Mouse (Mus musculus) hindbrain, embryonic 10.5 days (tissue): ENCODE measurements around the gene Trmt11. TPM values are rescaled to one million over a fixed set of nuclear protein-coding genes. Genes with fewer than 3 reads are reported as not detected.

Experiments used
- DNase-seq: peaks from one replicate; pipeline ENCODE4 v3.0.0-alpha.2; 2017; ENCODE audit warnings: low spot score
- H3K27ac ChIP-seq: fragments of 300-500 bp; sonication (generic); 2 replicates; pipeline ENCODE4 v1.5.1; 2016; ENCODE audit warnings: mild to moderate bottlenecking, moderate library complexity
- H3K27me3 ChIP-seq: fragments of 300-500 bp; sonication (generic); 2 replicates; pipeline ENCODE4 v1.6.1; 2016; ENCODE audit warnings: mild to moderate bottlenecking; ENCODE audit not compliant: poor library complexity, insufficient read depth, severe bottlenecking
- H3K36me3 ChIP-seq: fragments of 300-500 bp; sonication (generic); 2 replicates; pipeline ENCODE4 v1.6.1; 2016; ENCODE audit warnings: mild to moderate bottlenecking, moderate library complexity
- H3K4me1 ChIP-seq: fragments of 300-500 bp; sonication (generic); replicated peaks from 2 replicates; pipeline ENCODE4 v1.6.1; 2016; ENCODE audit warnings: mild to moderate bottlenecking
- H3K4me3 ChIP-seq: fragments of 300-500 bp; sonication (generic); 2 replicates; pipeline ENCODE4 v1.5.1; 2016; ENCODE audit warnings: mild to moderate bottlenecking, moderate library complexity
- H3K9me3 ChIP-seq: fragments of 300-500 bp; sonication (generic); 2 replicates; pipeline ENCODE4 v1.6.1; 2016; ENCODE audit warnings: mild to moderate bottlenecking, moderate library complexity
- WGBS: fragments of 180-500 bp; shearing (Covaris S2); methylation state at CpG from one replicate; pipeline ENCODE4 v1.1.7; 2016; 5-methylcytosine and 5-hydroxymethylcytosine counted together
- polyA plus RNA-seq: library from polyadenylated mRNA; unstranded; fragments of >200 nt; fragmentation: Nextera tagmentation; extraction: Ambion mirVana; gene quantifications from 2 replicates; pipeline ENCODE4 v1.2.1, GENCODE M21; 2016

Trmt11 gene
- polyA plus RNA-seq, 1 experiment from 2014 or later: 26.3 TPM

DNA sequence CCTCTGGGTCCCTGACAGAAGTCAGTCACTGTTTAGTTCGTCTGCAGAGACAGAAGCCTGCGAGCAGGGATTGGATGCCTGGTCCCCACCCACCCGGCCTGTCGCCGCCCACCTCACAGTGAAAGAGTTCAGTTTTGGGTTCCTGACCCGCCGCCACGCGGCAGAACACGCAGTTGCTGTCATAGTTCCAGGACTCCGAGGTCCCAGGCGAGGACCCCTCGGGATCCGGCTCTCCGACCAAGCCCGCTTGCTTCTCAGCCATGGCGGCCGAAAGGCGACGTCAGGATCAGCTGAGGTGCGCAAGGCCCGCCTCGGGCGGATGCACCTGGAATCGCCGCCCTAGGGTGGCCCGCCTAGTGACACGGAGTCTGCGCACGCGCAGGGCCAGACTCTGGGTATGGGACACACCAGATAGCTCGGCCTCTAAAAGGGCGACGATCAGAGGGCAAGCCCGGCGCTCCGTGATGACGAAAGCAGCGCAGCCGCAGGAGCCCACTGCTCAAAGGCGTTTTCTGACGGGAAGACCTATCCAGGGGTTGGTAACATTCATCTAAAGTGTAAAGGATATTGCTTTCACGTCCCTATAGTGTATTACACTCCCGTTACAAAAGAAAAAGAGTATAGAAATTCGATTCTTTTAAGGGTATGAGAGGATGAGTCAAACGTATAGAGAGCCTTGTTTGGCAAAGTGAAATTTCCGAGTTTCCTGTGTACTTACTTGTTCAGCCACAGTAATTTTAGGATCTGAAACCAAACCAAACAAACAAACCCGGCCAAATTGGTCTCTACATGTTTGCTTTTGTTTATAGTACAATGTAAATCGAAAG lies 17.8 kb upstream of the Trmt11 start:
- no peaks in the 10 kb centered on the region for H3K36me3 ChIP-seq
- peak overlapping the region; percentile 74 for H3K4me3 ChIP-seq
- peaks cover 13% of the 10 kb centered on the region for H3K4me1 ChIP-seq
- H3K27me3 ChIP-seq: no peaks in the 10 kb centered on the region
- H3K9me3 ChIP-seq: no peaks in the 10 kb centered on the region
- H3K27ac ChIP-seq: peak overlapping the region; percentile 93
- WGBS: 1% methylated on average over 49 of the region's 49 CpGs
- DNase-seq: peak; percentile 98

- Histone ChIP-seq H3K27ac (no peak overlapping the region), H3K36me3 (0 out of 2 replicates have a peak, but pooled peaks cover 6% of the 10 kb centered on the region), H3K9me3 (no peaks in the 10 kb centered on the region), H3K4me3 (no peak overlapping the region), H3K4me1 (peaks cover 10% of the 10 kb centered on the region), H3K27me3 (no peaks in the 10 kb centered on the region)
- 83% methylated on average over 4 of the region's 4 CpGs for WGBS
- DNase-seq: no peak
These were observed 12.5 kb upstream of the Trmt11 start for GRCm38 (mm10) chr10:30613039-30613438.

DNA sequence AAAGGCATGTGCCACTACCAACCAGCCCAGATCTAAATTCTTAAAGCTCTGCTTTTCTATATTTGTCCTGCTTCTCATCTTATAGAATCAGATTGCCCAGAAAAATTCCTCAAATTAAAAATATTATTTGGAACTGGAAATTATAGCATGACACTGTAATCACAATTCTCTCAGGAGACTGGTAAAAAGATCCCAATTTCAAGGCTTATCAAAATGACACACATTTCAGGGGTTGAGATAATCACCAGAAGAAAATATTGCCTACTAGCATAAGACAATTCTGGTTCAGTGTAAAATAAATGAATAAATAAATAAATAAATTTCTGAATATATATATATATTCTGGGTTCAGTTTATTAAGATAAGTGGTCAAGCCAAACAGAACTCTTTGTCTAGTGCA lies 9.1 kb upstream of the Trmt11 start:
- Histone ChIP-seq H3K4me1 (no peaks in the 10 kb centered on the region), H3K27me3 (no peaks in the 10 kb centered on the region), H3K27ac (no peak overlapping the region), H3K36me3 (peaks cover 12% of the 10 kb centered on the region; the same call in 1 of the 2 replicates), H3K9me3 (no peaks in the 10 kb centered on the region), H3K4me3 (no peak overlapping the region)
- no peak for DNase-seq

DNA sequence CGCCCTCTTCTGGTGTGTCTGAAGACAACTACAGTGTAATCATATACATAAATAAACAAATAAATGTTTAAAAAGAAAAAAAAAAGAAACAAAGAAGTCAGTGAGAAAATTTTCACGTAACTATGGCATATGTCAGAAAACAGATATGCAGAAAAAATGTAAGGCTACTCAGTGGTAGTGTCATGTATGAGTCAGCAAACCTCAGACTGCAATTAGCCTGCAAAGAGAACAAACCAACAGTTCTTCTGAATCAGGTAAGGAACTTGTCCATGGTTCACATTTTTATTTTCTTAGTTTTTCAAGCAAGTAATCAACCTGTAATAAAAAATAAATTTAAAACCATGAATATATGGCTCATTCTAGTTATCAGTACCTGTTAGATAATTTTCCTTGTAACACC lies 7.6 kb upstream of the Trmt11 start:
- DNase-seq: no peak
- Histone ChIP-seq H3K4me3 (no peak overlapping the region), H3K4me1 (no peaks in the 10 kb centered on the region), H3K27ac (no peak overlapping the region), H3K9me3 (no peaks in the 10 kb centered on the region), H3K36me3 (peaks cover 12% of the 10 kb centered on the region; the same call in 1 of the 2 replicates), H3K27me3 (no peaks in the 10 kb centered on the region)
- 73% methylated on average over 2 of the region's 2 CpGs for WGBS

GRCm38 (mm10) chr10:30600094-30600534 lies 435 bp downstream of the Trmt11 start:
- whole genome bisulfite sequencing: under 1% methylated on average over 25 of the region's 27 CpGs
- Histone ChIP-seq H3K4me3 (peak overlapping the region; percentile 85), H3K27me3 (no peaks in the 10 kb centered on the region), H3K9me3 (no peaks in the 10 kb centered on the region), H3K27ac (peak overlapping the region; percentile 96), H3K36me3 (peaks cover 27% of the 10 kb centered on the region), H3K4me1 (peaks cover 15% of the 10 kb centered on the region)
- DNase-seq: no peak

DNA sequence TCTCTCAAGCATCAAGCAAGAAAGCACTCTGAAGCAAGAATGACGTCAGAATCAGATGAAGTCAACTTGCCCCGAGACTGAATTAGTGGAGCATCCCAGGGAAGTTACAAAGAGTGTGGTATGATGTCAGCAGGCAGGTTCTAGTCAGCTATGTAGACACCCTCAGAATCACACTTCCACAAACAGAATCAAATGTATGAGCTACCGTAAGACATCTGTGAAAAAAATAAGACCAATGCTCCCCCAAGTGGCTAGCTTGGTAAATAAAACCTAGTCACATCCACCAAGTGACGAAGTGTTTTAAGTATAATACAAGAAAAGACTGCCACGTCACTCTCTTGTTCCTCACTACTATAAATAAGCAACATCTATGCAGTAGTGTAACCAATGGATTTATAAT lies 13.5 kb downstream of the Trmt11 start:
- WGBS: 88% methylated on average over 5 of the region's 5 CpGs
- DNase-seq: no peak
- Histone ChIP-seq H3K36me3 (peaks cover 88% of the 10 kb centered on the region), H3K4me1 (no peaks in the 10 kb centered on the region), H3K4me3 (no peak overlapping the region), H3K27ac (no peak overlapping the region), H3K27me3 (no peaks in the 10 kb centered on the region), H3K9me3 (no peaks in the 10 kb centered on the region)

GRCm38 (mm10) chr10:30585691-30586090 lies 14.9 kb downstream of the Trmt11 start:
- H3K9me3 ChIP-seq: no peaks in the 10 kb centered on the region
- no peaks in the 10 kb centered on the region for H3K27me3 ChIP-seq
- no peak overlapping the region for H3K27ac ChIP-seq
- H3K36me3 ChIP-seq: peaks cover 84% of the 10 kb centered on the region
- WGBS: 100% methylated on average over 1 of the region's 1 CpGs
- no peak overlapping the region for H3K4me3 ChIP-seq
- no peak for DNase-seq
- H3K4me1 ChIP-seq: no peaks in the 10 kb centered on the region

- Histone ChIP-seq H3K9me3 (no peaks in the 10 kb centered on the region), H3K4me1 (no peaks in the 10 kb centered on the region), H3K27ac (no peak overlapping the region), H3K36me3 (peaks cover 39% of the 10 kb centered on the region), H3K4me3 (no peak overlapping the region), H3K27me3 (no peaks in the 10 kb centered on the region)
- 94% methylated on average over 5 of the region's 5 CpGs for WGBS
- DNase-seq: no peak
These were observed 22.8 kb downstream of the Trmt11 start for GRCm38 (mm10) chr10:30577670-30578280.

DNA sequence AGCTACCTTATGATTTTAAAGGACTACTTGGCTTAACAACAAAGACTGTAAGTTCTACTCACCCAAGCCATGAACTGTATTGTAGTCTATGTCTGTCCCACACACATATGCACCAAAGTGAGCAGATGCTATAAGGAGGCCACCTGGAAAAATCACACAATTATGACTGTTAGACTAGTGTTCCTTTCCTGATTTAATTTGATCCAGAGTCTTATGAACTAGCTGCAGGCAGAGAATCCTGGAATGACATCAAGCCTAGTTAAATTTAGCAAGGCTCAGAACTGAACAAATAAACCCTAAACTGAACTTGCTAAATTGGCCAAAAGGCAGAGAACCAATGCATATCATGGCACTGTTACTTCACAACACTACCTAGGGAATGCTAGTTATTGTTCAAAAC lies 34.2 kb downstream of the Trmt11 start:
- no peak overlapping the region for H3K4me3 ChIP-seq
- H3K4me1 ChIP-seq: no peaks in the 10 kb centered on the region
- DNase-seq: no peak
- no peaks in the 10 kb centered on the region for H3K27me3 ChIP-seq
- no peaks in the 10 kb centered on the region for H3K9me3 ChIP-seq
- no peak overlapping the region for H3K27ac ChIP-seq
- H3K36me3 ChIP-seq: peaks cover 72% of the 10 kb centered on the region

DNA sequence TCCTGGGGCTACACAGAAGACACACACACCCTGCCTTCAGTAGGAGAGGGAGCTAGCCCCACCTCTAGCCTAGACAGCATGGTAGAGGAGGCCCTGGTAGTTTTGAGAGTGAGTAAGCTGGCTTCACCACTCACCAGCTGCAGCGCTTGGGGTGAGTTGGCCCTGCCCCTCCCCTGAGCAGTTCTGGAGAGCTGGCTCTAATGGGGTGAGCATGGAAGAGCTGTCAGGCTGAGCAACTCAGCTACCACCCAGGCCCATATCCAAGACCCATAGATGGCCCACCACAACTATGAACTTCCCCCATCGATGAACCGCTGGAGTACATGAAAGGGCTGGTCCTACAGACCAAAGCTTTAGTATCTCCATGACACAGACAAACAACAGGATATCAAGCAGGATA lies 35.9 kb downstream of the Trmt11 start:
- H3K4me3 ChIP-seq: no peak overlapping the region
- no peaks in the 10 kb centered on the region for H3K9me3 ChIP-seq
- no peaks in the 10 kb centered on the region for H3K4me1 ChIP-seq
- 96% methylated on average over 3 of the region's 3 CpGs for WGBS
- peaks cover 82% of the 10 kb centered on the region for H3K36me3 ChIP-seq
- no peak for DNase-seq
- no peaks in the 10 kb centered on the region for H3K27me3 ChIP-seq
- no peak overlapping the region for H3K27ac ChIP-seq

DNA sequence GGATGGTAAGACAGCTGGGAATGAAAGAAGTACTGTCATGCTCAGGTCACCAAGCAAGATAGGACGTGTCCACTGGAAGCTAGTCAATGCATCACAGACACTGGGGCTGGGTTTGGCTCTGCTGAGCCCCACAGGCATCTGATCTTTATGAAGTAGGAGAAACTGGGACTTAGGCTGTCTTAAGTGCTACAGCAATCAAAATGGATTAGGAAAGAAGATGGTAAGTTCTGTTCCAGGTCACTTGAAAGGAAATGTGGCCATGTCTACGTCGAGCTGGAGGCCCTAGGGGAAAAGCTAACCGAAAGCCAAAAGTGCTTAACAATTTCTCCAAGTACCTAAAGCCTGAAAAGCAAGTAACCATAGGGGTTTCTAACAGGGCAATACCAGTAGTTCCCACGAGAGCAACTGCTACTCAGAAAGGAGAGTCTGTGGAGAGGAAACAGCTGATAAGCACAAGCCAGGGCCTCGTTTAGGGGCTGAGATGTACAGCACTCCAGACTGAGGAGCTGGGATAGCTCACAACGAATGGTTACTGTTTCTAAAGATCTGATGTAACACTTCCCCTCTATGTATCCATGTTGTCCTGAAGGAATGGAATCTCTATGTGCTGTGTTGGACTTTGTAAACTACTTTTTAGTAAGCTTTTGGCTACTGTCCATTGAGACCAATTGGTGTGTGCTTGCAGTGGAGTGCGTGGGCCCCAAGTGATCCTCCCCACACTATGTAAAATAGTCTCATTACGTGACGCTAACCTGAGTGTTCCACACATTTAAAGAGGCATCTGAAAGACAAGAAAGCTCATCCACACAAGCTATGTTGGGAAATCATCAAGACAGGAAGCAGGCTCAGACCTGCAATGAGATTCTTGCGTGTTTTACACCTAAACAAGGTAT lies 44.6 kb downstream of the Trmt11 start:
- H3K36me3 ChIP-seq: peaks cover 72% of the 10 kb centered on the region

GRCm38 (mm10) chr10:30552377-30552776 lies 48.2 kb downstream of the Trmt11 start:
- DNase-seq: no peak
- no peaks in the 10 kb centered on the region for H3K4me1 ChIP-seq
- no peak overlapping the region for H3K4me3 ChIP-seq
- WGBS: 94% methylated on average over 1 of the region's 1 CpGs
- no peak overlapping the region for H3K27ac ChIP-seq
- no peaks in the 10 kb centered on the region for H3K9me3 ChIP-seq
- H3K36me3 ChIP-seq: peaks cover 57% of the 10 kb centered on the region
- H3K27me3 ChIP-seq: no peaks in the 10 kb centered on the region

More for the DNA sequence above, 44.6 kb downstream of the Trmt11 start:
- 92% methylated on average over 11 of the region's 11 CpGs for WGBS
- Histone ChIP-seq H3K27me3 (no peaks in the 10 kb centered on the region), H3K4me1 (no peaks in the 10 kb centered on the region), H3K27ac (no peak overlapping the region), H3K4me3 (no peak overlapping the region), H3K9me3 (no peaks in the 10 kb centered on the region)
- DNase-seq: no peak

GRCm38 (mm10) chr10:30549974-30550373 lies 50.6 kb downstream of the Trmt11 start:
- no peaks in the 10 kb centered on the region for H3K27me3 ChIP-seq
- DNase-seq: no peak
- no peaks in the 10 kb centered on the region for H3K9me3 ChIP-seq
- H3K4me1 ChIP-seq: no peaks in the 10 kb centered on the region
- 89% methylated on average over 3 of the region's 3 CpGs for WGBS
- H3K4me3 ChIP-seq: no peak overlapping the region
- no peak overlapping the region for H3K27ac ChIP-seq
- H3K36me3 ChIP-seq: peaks cover 60% of the 10 kb centered on the region
